ENCODE assay signal across 8 mouse cellular contexts in genomic region chr8:123858574-123858940, GRCm38 (mm10). TPM values are rescaled to one million over a fixed set of nuclear protein-coding genes. Genes with fewer than 3 reads are reported as not detected.
DNase-seq lines count a peak whose midpoint lies in the region; ATAC-seq lines count a peak whose summit lies in the region.

No protein-coding gene starts in this region.

- peaks cover 37% of the 10 kb centered on the region for H3K27me3 ChIP-seq in embryonic facial prominence, embryonic 10.5 days (replicated peaks; ENCODE audit: low read depth, poor library complexity, severe bottlenecking)
- peaks cover 13% of the 10 kb centered on the region; the same call in 1 of the 2 replicates for H3K27me3 ChIP-seq in hindbrain, embryonic 15.5 days
- H3K27me3 ChIP-seq in stomach, embryonic 15.5 days (replicated peaks), result peaks cover 4% of the 10 kb centered on the region; the same call in 1 of the 2 replicates

- WGBS in embryonic facial prominence, embryonic 10.5 days, result under 1% methylated on average over 17 of the region's 17 CpGs
- under 1% methylated on average over 17 of the region's 17 CpGs for WGBS in hindbrain, embryonic 15.5 days
- under 1% methylated on average over 17 of the region's 17 CpGs for WGBS in stomach, embryonic 15.5 days

- peak; percentile 28 to 74 for DNase-seq in spleen, postnatal 4 days (ENCODE audit: low spot score in 2 of 2)
- no peak for DNase-seq in spleen, adult 18-20 months
- DNase-seq in embryonic facial prominence, embryonic 10.5 days (ENCODE audit: low spot score), result no peak
- peak; percentile 7 for DNase-seq in lung, postnatal 14 days
- no peak for DNase-seq in adrenal gland, postnatal 36 days
- DNase-seq in thymus, postnatal 10 days (ENCODE audit: low spot score in 2 of 2), result no peak

- peak overlapping the region; percentile 90 for H3K27ac ChIP-seq in embryonic facial prominence, embryonic 10.5 days (replicated peaks)
- peak overlapping the region; percentile 91 for H3K27ac ChIP-seq in hindbrain, embryonic 15.5 days (replicated peaks)
- peak overlapping the region; percentile 45; the same call in 1 of the 2 replicates for H3K27ac ChIP-seq in stomach, embryonic 15.5 days

- H3K4me3 ChIP-seq in embryonic facial prominence, embryonic 10.5 days, result peak overlapping the region; percentile 98
- H3K4me3 ChIP-seq in hindbrain, embryonic 15.5 days, result peak overlapping the region; percentile 98
- peak overlapping the region; percentile 96 for H3K4me3 ChIP-seq in stomach, embryonic 15.5 days (replicated peaks)

- peaks cover 23% of the 10 kb centered on the region for H3K4me1 ChIP-seq in embryonic facial prominence, embryonic 10.5 days
- peaks cover 19% of the 10 kb centered on the region for H3K4me1 ChIP-seq in hindbrain, embryonic 15.5 days (replicated peaks)
- H3K4me1 ChIP-seq in stomach, embryonic 15.5 days, result peaks cover 8% of the 10 kb centered on the region; the same call in 1 of the 2 replicates

- H3K4me2 ChIP-seq in hindbrain, embryonic 15.5 days, result peak overlapping the region; percentile 89
- H3K4me2 ChIP-seq in stomach, embryonic 15.5 days, result peak overlapping the region; percentile 97

- peak overlapping the region; percentile 85 for H3K9ac ChIP-seq in hindbrain, embryonic 15.5 days
- H3K9ac ChIP-seq in stomach, embryonic 15.5 days, result peak overlapping the region; percentile 65; the same call in 1 of the 2 replicates

- H3K36me3 ChIP-seq in embryonic facial prominence, embryonic 10.5 days (replicated peaks), result no peaks in the 10 kb centered on the region
- no peaks in the 10 kb centered on the region for H3K36me3 ChIP-seq in hindbrain, embryonic 15.5 days
- H3K36me3 ChIP-seq in stomach, embryonic 15.5 days, result no peaks in the 10 kb centered on the region

- 0 out of 2 replicates have a peak, but pooled peaks cover 4% of the 10 kb centered on the region for H3K9me3 ChIP-seq in embryonic facial prominence, embryonic 10.5 days
- H3K9me3 ChIP-seq in hindbrain, embryonic 15.5 days, result no peaks in the 10 kb centered on the region
- H3K9me3 ChIP-seq in stomach, embryonic 15.5 days, result no peaks in the 10 kb centered on the region

- peak; percentile 20; the same call in 1 of the 2 replicates for ATAC-seq in hindbrain, embryonic 15.5 days (ENCODE audit: low FRiP score, low read depth)
- ATAC-seq in stomach, embryonic 15.5 days (ENCODE audit: insufficient read depth, low FRiP score, low read depth), result no peak

RNA-seq across cellular contexts. Expression of gene Ccsap, which starts 1.5 kb away (rescaled TPM):
- polyA plus RNA-seq in embryonic facial prominence, embryonic 10.5 days (2016; fragmentation: Nextera tagmentation; extraction: Ambion mirVana), result 5.4 and 5.6 TPM in 2 replicates
- 5.7 and 6.2 TPM in 2 replicates for polyA plus RNA-seq in hindbrain, embryonic 15.5 days (2015; fragmentation: Nextera tagmentation; extraction: Ambion mirVana)
- polyA plus RNA-seq in stomach, embryonic 15.5 days (2015; fragmentation: Nextera tagmentation; extraction: Ambion mirVana), result 3.4 and 3.9 TPM in 2 replicates
- total RNA-seq in adrenal gland, postnatal 36 days (2021), result 1 to 10 TPM; 2.4 TPM

RNA-seq across cellular contexts. Expression of gene Acta1, which starts 36.0 kb away (rescaled TPM):
- polyA plus RNA-seq in embryonic facial prominence, embryonic 10.5 days (2016; fragmentation: Nextera tagmentation; extraction: Ambion mirVana), result 0.80 and 1.3 TPM in 2 replicates
- polyA plus RNA-seq in hindbrain, embryonic 15.5 days (2015; fragmentation: Nextera tagmentation; extraction: Ambion mirVana), result 8.0 and 10.5 TPM in 2 replicates
- polyA plus RNA-seq in stomach, embryonic 15.5 days (2015; fragmentation: Nextera tagmentation; extraction: Ambion mirVana), result 18.7 and 47.9 TPM in 2 replicates
- total RNA-seq in adrenal gland, postnatal 36 days (2021), result 1 to 10 TPM in 1 of 2 experiments, under 1 TPM in 1; 0.83 to 3.7 TPM

RNA-seq across cellular contexts. Expression of gene Rab4a, which starts 52.8 kb away (rescaled TPM):
- polyA plus RNA-seq in embryonic facial prominence, embryonic 10.5 days (2016; fragmentation: Nextera tagmentation; extraction: Ambion mirVana), result 56.8 and 58.0 TPM in 2 replicates
- 77.5 and 82.2 TPM in 2 replicates for polyA plus RNA-seq in hindbrain, embryonic 15.5 days (2015; fragmentation: Nextera tagmentation; extraction: Ambion mirVana)
- polyA plus RNA-seq in stomach, embryonic 15.5 days (2015; fragmentation: Nextera tagmentation; extraction: Ambion mirVana), result 46.7 and 49.1 TPM in 2 replicates
- total RNA-seq in adrenal gland, postnatal 36 days (2021), result 10 to 100 TPM; 23.2 to 34.6 TPM

Comparison
In these comparisons a context has a peak if more than half of its experiments do, and no peak if none do; other contexts are left out.
1. DNase-seq: peak in spleen, postnatal 4 days (2 of 2) and lung, postnatal 14 days (single experiment); none in spleen, adult 18-20 months (0 of 2), embryonic facial prominence, embryonic 10.5 days (single experiment), adrenal gland, postnatal 36 days (0 of 2) and thymus, postnatal 10 days (0 of 2).
2. Peak in every context shown above with its lines, with median percentiles within 50 percentile points of each other: H3K27ac ChIP-seq and H3K4me3 ChIP-seq.